Mouse (Mus musculus) frontal cortex, postnatal 25 days (tissue): Measurements from ENCODE around the gene Dixdc1.

Experiments used
- DNase-seq, 2 experiments: peaks; one replicate each; pipeline ENCODE4 v3.0.0; 2022; ENCODE audit warnings: low spot score in 2 of 2

Gene Dixdc1

DNA sequence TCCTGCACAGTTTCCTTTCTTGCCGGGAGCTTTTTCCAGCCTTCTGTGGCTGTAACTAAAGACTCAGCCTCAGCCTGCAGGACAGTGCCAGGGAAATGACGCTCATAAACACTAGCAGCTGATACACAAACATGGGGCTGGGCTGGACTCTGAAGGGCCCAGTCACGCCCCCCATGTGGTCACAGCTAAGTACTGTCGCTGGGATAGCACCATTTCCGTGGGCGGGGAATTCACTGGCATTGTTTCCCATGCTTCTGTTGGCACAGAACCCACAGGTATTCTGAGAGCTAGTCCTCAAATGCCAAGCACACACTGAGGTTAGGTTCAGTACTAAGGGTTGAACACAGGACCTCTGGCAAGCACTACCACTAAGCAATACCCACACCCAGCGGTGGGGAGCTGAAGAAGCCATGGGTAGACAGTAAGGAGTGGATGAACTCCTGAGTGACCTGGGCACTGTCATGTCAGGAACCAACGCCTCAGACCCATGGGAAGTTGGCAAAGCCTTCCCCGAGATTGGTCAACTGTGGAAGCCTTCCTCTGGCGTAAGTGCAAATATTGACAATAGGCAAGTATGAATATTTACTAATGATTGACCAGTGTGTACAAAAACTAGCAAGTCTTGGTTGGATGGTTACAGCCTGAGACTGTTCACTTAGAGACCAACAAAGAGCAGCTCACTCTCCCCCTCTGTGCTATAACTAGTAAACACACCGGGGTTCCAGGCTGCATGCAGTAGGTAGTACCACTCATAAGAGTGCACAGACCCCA, 38.2 kb downstream of the Dixdc1 start:
- DNase-seq, result no peak

DNA sequence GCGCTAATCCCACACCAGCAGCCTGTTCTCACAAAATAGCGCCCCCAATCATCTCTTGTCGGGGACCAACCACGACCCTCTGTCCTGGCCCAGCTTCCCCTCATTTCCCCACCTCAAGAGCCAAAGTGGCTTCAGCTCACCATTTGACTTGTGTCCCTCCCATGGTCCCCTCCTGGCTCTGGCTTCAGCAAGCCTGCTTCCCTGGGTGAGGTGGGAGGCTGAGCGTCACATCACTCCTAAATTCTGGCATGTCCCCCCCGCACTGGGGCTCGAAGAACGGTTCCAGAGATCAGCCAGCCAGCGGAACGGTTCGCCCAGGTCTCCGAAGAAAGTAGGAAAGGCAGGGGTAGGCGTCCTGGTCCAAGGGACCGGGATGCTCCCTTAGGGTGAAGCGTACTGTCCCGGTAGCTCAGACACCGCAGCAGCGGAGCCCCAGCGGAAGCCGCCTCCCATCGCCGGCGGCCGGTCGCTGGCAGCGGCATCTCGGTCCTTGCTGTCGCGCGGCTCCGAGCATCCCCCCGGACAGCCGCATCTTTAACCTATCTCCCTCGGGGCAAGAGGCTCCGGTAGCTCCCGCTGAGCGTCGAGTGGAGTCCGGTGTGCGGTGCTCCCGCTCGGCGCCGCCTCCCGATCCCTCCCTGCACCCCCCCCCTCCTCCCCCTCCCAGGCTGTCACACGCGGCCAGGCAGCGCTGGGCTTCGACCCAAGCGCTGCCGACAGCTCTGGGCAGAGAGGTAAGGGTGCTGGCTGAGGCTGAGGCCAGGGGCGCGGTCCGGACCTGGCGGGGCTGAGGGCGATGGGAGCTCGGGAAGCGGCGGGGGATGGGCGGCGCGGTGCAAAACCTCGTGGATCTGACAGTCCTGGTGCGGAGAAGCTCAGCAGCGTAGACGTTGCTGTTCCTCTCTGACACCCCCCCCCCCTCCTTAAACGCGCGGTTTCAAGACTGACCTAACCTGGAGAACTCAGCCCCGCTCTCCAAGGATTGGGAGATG, 40.6 kb downstream of the Dixdc1 start:
- peak; percentile 35 to 43 for DNase-seq

DNA sequence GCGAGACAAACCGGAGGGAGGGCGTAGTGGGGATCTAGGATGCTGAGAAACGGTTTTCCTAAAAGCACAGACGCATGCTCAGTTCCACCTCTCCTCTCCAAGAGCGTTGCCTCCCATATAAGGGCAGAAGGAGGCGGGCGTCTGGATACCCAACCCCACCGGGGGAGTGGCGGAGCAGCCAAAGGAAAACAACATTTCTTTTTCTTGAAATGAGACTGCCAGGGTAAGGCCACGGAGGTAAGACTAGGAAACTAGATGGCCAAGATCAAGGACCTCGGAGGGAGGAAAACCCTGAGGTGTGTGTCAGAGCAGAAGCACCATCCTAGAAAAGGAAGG, 41.6 kb downstream of the Dixdc1 start:
- peak; percentile 58 to 69 for DNase-seq

DNA sequence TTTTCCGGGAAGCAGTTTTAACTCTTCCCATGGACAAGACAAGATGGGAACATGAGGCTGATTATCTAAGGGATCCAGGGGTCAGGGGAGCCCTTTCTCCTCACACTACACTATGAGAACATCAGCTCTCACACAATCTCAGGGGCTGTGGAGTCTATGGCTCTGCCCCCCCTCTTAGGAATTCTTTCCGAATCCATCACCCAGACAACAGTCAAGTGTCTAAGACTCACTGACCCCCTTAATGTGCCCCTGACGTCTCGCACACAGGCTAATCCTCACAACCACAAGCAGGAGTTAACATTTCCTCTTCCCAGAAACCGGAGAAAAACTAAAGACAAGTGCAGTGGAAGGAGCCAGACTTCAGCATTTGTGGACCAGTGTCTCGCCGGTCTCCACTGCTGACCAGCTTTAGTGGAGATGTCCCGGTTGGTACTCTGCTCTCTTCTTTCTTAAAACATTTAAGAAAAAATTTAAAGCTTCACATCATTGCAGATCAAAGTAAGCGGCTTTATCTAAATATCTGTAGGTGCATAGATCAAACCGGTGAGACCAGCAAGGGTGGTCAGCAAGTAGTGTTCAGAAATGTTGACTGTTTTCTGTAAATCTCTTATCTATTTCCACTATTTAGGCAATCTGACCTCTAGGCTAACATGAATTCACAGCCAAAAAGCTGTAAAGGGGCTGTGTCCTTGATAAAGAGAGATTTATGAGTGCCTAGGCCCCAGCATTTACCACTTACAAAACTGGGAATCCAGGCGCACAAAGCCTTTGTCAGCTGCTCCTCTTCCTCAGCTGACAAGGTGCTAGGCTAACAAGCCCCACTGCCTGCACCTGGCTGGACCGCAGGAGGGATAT, 42.2 kb downstream of the Dixdc1 start:
- no peak for DNase-seq

DNA sequence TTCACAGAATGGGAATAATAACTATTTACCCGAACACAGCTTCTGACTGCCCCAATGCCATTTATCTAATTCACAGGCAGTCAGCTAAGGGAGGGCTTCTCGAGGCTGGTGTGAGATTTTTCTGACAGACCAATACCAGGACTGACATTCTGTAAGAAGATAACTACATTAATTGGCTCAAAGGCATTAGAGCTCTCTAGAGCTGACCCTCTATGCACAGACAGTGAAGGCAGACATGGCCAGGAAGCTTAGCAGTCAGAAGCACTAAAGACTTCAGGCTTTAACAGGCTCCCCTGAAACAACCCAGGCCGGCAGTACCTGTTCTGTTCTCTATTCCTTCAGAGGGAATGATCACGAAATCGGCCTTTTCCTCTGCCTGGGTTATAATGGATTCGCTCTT, 44.2 kb downstream of the Dixdc1 start:
- DNase-seq, result no peak

DNA sequence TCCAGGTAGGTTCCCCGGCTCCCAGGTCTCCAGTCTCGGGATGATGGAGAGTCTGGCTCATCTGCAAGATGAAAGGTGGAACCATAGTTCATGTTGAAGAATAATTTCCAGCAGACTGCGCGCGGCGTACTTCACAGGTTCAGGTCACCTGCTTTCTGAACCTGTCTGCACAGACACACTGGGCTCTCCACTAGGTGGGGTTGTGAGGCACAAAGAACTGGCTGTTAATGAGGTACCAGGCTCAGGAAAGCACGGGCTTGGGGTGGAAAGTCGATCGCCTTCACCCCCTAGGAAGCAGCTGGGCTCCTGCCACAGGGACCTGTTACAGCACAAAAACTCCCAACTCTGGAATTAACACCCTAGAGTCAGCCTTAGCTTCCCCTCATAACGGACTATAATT, 45.7 kb downstream of the Dixdc1 start:
- DNase-seq, result no peak

DNA sequence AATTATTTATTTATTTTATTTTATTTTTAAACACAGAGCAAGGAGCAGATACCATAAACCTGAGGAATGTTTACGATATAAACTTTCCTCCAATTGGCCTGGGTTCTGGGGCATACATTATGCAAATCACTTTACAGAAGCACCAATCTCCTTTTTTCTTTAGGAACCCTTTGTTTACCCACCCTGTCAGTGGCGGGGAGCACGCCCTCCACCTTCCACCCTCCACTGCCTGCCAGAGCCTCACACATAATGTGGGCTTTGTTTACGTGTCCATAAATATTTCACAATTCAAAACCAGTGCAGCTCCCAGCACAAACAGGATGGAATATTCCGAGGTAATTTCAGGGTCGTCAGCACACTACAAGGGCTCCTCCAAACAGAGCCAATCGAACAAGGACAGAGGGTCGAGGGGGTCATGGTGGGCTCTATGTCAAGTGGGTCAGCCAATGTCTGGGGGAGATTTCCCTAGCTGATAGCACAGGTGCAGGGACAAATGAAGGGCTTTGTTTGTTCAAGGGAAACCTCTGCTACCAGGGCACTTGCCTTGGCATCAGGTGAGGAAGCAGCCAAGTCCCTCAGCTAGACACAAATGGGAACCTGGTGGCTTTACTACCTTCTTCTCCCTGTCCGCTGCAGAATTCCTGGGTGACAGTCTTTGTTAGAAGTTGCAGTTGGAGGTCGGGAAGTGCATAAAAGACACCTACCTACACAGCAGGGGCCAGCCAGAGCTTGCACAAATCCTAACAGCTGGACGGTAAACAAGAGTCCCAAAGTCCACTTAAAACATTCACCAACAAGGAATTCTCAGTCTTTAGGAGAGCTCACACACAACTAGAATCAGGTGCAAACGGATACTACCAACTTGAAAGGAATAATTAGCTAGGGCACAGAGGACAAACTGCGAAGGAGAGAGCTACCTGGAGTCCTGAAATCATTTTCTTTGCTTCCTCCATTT, 46.4 kb downstream of the Dixdc1 start:
- no peak for DNase-seq

DNA sequence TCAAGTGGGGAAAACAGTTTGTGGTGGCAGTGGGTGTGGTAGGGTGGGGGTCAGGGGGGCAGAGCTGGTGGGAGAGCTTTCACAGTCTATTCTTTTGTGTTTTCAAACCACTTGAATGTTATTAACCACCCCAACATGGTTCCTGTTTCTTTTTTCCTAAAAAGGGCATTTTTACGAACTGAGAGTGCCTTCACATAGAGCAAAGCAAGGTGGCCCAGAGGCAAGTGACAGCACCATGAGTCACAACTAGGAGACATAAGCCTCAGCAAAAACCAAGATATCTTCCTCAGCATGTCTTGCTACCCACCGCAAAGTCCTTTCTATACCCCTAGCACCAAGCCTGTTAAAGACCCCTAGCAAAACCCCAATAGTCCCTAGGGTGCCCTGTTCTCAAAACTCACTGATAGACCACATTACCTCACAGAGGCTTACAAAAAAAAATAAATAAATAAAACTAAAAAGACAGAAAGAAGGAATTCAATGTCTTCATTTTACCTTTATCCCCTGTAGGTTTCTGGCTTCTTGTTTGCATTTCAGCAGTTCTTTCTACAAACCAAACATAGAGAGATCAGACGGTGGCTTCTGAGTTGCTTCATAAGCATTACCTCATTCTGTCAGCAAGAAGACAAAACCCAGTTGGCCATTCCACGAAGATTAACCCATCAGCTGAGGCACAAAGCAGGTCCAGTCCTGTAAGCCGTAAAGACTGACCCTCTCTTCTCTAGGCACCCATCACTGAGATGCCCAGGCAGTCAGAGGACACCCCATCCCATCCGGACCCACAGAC, 52.3 kb downstream of the Dixdc1 start:
- DNase-seq, result no peak

DNA sequence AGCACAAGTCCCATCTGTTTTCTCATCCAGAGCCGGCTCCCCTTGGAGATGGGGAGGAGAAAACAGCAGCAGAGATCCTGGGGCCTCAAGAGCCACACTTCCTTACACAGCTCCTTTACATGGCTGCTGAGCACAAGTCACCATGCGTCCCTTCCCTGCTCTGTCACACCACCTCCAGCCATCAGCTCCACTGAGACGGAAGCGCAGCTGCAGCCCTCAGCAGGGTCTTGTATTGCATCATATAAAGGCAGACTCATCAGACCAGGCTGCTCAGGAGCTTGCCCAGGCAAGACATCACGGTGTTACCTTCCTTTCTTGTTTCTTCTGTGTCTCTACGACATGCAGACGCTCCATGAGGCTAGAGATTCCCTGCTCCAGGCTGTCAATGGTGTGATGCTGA, 57.6 kb downstream of the Dixdc1 start:
- no peak for DNase-seq

DNA sequence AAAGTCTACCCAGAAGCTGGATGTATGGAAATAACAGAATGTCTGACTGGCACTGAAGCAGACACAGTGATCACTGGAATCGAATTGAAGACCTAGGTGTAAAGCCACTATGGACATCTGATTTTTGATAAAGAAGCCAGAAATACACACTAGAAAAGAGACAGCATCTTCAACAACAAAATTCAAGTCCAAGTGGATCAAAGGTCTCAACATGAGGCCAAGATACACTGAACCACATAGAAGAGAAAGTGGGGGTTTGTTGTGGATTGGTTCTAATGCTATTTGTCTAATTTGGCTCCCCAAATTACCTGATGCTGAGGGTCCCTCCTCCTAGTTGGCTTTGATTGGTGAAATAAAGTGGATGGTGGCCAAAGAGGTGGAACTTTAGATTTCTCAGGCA, 59.9 kb downstream of the Dixdc1 start:
- DNase-seq, result no peak

DNA sequence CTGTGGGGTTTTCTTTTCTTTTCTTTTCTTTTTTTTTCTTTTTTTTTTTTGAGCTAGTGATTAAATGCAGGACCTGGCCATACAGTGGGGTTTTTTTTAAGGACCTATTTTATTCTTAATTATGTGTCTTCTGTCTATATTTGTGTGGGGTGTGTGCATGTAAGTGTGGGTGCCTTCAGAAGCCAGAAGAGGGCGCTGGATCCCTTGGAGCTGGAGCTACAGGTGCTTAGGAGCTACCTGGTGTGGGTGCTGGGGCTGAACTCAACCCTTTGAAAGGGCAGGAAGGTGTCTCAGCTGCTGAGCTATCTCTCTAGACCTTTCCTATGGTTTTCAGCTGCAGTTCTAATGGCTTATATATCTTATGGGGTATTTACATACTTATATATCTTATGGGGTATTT, 64.5 kb downstream of the Dixdc1 start:
- DNase-seq, result no peak

DNA sequence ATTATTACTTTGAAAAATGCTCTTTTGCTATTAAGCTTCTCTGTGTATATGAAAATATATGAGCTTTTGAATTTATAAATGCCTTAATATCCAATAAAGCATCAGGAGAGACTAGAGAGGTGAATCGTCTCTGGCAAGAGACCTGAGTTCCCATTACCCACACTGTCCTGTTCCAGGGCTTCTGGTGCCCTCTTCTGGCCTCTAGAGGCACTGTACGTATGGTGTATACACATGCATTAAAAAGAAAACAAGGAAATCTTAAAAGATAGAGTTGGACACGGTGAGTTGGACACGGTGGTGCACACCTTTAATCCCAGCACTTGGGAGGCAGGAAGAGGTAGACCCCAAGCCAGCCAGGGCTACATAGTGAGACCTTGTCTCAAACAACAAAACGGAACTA, 68.6 kb downstream of the Dixdc1 start:
- peak in 1 of 2 experiments; percentile 32 for DNase-seq

DNA sequence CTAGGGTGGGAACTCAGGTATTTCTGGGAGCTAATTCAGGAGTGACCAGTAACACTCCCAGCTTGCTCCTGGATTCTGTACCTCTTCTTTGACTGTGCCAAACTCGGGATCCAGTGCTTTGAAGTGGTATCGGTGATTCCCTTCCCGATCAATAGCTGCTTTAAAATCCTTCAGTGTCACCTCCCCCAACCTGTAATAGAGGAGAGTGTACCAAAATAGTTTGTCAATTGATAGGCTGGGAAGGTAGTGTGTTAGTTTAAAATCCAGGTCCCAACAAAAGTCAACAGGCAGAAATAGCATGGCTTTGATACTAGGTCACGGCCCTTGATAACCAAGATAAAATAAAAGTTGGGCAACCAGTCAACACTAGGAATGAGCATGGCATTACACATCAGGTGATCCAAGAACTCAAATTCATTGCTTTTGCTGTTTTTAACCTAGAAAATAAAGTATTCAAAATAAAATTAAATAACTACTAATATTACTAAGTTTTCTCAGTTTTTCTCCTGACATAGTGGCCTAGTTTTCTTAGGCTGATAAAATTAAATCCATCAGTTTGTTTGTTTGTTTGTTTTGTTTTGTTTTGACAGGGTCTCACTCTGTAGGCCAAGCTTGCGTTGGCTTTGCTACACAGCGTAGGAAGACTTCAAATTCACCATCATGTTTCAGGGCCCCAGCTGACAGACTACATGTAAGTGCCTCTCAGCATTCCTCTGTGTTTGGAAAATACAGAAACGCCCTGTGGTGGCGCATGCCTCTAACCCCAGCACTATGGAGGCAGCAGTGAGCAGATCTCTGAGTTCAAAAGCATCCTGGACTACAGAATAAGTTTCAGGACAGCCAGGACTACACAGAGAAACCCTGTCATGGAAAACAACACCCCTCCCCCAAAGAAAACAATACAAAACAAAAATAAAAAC, 71.5 kb downstream of the Dixdc1 start:
- no peak for DNase-seq

DNA sequence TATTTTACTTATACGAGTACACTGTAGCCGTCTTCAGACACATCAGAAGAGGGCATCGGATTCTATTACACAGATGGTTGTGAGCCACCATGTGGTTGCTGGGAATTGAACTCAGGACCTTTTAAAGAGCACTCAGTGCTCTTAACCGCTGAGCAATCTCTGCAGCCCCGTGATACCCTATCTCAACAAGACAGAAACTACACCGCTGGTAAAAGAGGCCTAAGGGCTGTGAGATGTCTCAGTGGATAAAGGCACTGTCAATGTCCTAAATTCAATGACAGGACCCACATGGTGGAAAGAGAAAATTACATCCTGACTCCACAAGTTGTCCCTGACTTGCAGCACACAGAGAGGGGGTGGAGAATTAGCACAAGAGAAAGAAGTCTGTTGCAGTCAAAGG, 72.9 kb downstream of the Dixdc1 start:
- DNase-seq, result no peak

DNA sequence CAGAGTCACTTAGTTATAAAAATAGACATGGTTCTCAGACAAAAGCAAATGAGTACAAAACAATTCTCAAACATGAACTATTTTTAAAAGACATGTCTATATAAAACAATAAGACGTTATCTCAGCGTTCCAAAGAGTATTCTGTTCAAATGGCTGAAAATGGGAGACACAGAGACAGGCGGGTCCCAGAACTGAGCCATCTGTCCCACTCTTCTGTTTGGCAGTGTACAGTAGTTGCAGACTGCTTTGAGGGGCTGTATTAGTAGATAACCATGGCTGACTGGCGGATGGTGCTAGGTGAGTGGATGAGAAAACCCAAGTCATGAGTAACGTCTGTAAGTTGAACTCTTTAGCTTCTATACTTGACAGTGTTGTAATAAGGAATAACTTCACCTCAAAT, 74.5 kb downstream of the Dixdc1 start:
- no peak for DNase-seq

DNA sequence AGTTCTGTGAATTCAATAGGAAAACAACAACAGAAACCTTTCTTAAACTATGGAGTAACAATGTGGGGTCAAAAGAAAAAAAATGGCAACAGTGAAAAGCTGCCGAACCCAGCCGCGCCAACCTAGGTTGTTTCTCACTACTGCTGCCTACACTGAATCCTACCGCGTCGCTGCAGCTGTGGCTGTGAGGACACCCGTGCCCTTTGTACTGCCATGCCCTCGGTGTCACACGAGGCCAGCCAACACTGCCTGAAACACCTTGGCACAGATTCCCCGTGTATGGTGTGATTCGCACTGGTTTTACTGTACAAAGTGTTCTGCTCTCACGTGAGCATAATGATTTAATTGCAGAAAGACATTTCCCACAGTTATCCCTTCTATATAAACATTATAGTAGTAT, 78.9 kb downstream of the Dixdc1 start:
- no peak for DNase-seq

DNA sequence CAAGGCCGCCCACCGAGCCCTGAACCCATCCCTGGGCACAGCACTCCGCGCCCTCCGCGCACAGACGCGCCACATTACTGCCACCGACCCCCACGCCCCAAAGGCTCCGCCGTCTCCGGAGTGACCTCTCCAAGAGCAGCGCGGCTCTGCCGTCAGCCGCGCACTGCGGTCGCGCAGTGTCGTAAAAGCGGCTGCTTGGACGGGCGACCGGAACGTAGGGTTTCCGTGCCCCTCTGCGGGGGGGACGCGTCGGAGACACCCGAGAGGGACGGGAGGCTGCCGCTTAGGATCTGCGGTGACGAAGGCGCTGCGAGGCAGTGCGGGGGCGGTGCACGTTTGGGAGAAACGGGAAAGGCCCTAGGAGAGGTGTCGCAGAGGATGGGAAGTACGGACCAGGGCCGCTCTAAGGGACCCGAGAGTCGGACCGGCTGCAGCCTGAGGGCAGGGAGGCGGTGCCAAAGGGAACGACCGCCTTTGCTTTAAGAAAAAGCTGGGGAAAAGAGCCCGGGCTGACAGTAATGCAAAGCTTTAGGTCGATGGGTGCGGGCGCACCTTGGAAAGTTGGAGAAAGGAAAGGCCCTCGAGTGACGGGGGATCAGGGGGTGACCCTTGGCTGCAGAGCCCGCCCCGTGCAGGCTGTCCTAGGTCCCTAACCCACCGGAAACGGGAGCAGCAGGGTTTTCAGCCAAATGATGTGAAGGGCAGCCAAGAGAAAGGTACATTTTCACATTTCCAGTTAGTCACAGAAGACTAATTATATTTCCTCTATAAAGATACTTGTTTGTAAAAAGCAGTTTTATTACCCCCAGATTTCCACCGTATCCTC, 79.7 kb downstream of the Dixdc1 start, which contains the start of gene Dlat:
Dlat (minus strand) TSS at position 389 of the 826 bp plus-strand sequence.
- DNase-seq, result peak; percentile 80 to 84

DNA sequence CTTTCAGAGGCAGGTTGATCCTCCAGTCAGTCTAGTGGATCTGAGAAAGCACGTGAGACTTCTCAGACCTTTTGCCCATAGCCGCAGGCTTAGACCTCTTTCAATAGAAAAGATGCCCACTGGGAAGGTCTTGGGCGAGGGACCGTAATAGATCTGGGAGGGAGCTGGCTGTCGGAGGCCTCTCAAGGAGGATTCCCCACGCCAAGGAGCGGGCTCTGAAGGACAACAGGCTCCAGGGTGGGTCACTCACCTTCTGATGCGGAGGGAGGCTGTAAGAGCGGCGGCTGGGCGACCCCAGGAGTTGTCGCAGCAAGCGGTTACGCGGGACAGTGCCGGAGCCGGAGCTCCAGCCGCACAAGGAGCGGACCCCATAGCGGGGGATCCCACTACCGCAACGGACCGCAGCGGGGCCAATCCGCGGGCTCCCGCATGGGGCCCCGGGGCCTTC, 80.4 kb downstream of the Dixdc1 start:
- peak; percentile 9 to 12 for DNase-seq
